ENCODE assay signal across 8 mouse cellular contexts in genomic region chr2:30469009-30469408, GRCm38 (mm10). TPM values are rescaled to one million over a fixed set of nuclear protein-coding genes. Genes with fewer than 3 reads are reported as not detected.
DNase-seq lines count a peak whose midpoint lies in the region; ATAC-seq lines count a peak whose summit lies in the region.

No protein-coding gene starts in this region.

- 59% methylated on average over 6 of the region's 6 CpGs for WGBS in heart, embryonic 11.5 days (ENCODE audit: insufficient replicate concordance)
- WGBS in embryonic facial prominence, embryonic 12.5 days = 52% methylated on average over 6 of the region's 6 CpGs
- WGBS in hindbrain, embryonic 12.5 days = 50% methylated on average over 6 of the region's 6 CpGs
- WGBS in midbrain, embryonic 12.5 days = 39% methylated on average over 6 of the region's 6 CpGs

- H3K9me3 ChIP-seq in heart, embryonic 11.5 days (replicated peaks; ENCODE audit: control insufficient read depth, low read length) = no peaks in the 10 kb centered on the region
- no peaks in the 10 kb centered on the region for H3K9me3 ChIP-seq in embryonic facial prominence, embryonic 12.5 days
- no peaks in the 10 kb centered on the region for H3K9me3 ChIP-seq in hindbrain, embryonic 12.5 days (replicated peaks)
- H3K9me3 ChIP-seq in midbrain, embryonic 12.5 days = no peaks in the 10 kb centered on the region

- H3K4me1 ChIP-seq in heart, embryonic 11.5 days (ENCODE audit: control insufficient read depth, insufficient read depth, low read length) = peaks cover 29% of the 10 kb centered on the region
- H3K4me1 ChIP-seq in embryonic facial prominence, embryonic 12.5 days = peaks cover 33% of the 10 kb centered on the region
- peaks cover 37% of the 10 kb centered on the region for H3K4me1 ChIP-seq in hindbrain, embryonic 12.5 days
- peaks cover 34% of the 10 kb centered on the region for H3K4me1 ChIP-seq in midbrain, embryonic 12.5 days

- H3K4me3 ChIP-seq in heart, embryonic 11.5 days (ENCODE audit: low read depth, low read length) = no peak overlapping the region
- peak overlapping the region; percentile 48; the same call in 1 of the 2 replicates for H3K4me3 ChIP-seq in embryonic facial prominence, embryonic 12.5 days
- H3K4me3 ChIP-seq in hindbrain, embryonic 12.5 days = no peak overlapping the region
- H3K4me3 ChIP-seq in midbrain, embryonic 12.5 days = peak overlapping the region; percentile 88; the same call in 1 of the 2 replicates

- H3K9ac ChIP-seq in heart, embryonic 11.5 days (ENCODE audit: low read depth, low read length) = peak overlapping the region; percentile 85; the same call in 1 of the 2 replicates
- peak overlapping the region; percentile 73 for H3K9ac ChIP-seq in embryonic facial prominence, embryonic 12.5 days
- peak overlapping the region; percentile 82 for H3K9ac ChIP-seq in hindbrain, embryonic 12.5 days
- H3K9ac ChIP-seq in midbrain, embryonic 12.5 days (replicated peaks) = peak overlapping the region; percentile 70; the same call in 1 of the 2 replicates

- peak overlapping the region; percentile 96 for H3K4me2 ChIP-seq in heart, embryonic 11.5 days
- peak overlapping the region; percentile 98 for H3K4me2 ChIP-seq in embryonic facial prominence, embryonic 12.5 days (replicated peaks)
- H3K4me2 ChIP-seq in hindbrain, embryonic 12.5 days (replicated peaks) = peak overlapping the region; percentile 89
- peak overlapping the region; percentile 94 for H3K4me2 ChIP-seq in midbrain, embryonic 12.5 days (replicated peaks)

- no peaks in the 10 kb centered on the region; the same call in none of the 2 replicates for H3K27me3 ChIP-seq in heart, embryonic 11.5 days (ENCODE audit: control insufficient read depth, insufficient read depth, low read length)
- H3K27me3 ChIP-seq in embryonic facial prominence, embryonic 12.5 days = no peaks in the 10 kb centered on the region
- no peaks in the 10 kb centered on the region for H3K27me3 ChIP-seq in hindbrain, embryonic 12.5 days
- peaks cover 15% of the 10 kb centered on the region for H3K27me3 ChIP-seq in midbrain, embryonic 12.5 days

- DNase-seq in heart, postnatal 4 days = no peak
- DNase-seq in adrenal gland, adult 8-10 months = no peak
- DNase-seq in adrenal gland, adult (ENCODE audit: inconsistent age in 2 of 2, low spot score in 1 of 2) = no peak
- DNase-seq in thymus, postnatal 36 days = no peak

- no peak for ATAC-seq in heart, embryonic 11.5 days (replicated peaks; ENCODE audit: insufficient number of reproducible peaks, low FRiP score, low TSS enrichment)
- no peak for ATAC-seq in embryonic facial prominence, embryonic 12.5 days (ENCODE audit: insufficient number of reproducible peaks, insufficient read depth, low FRiP score, low TSS enrichment)
- no peak for ATAC-seq in hindbrain, embryonic 12.5 days (ENCODE audit: low FRiP score)
- no peak for ATAC-seq in midbrain, embryonic 12.5 days (ENCODE audit: low FRiP score, low read depth)

- H3K27ac ChIP-seq in heart, embryonic 11.5 days (ENCODE audit: low read depth, low read length) = no peak overlapping the region
- H3K27ac ChIP-seq in embryonic facial prominence, embryonic 12.5 days = no peak overlapping the region; the same call in 1 of the 2 replicates
- H3K27ac ChIP-seq in hindbrain, embryonic 12.5 days = peak overlapping the region; percentile 49; the same call in 1 of the 2 replicates
- no peak overlapping the region for H3K27ac ChIP-seq in midbrain, embryonic 12.5 days (replicated peaks)

- H3K36me3 ChIP-seq in heart, embryonic 11.5 days (ENCODE audit: control insufficient read depth, insufficient read depth, low read length) = no peaks in the 10 kb centered on the region
- H3K36me3 ChIP-seq in embryonic facial prominence, embryonic 12.5 days = no peaks in the 10 kb centered on the region
- no peaks in the 10 kb centered on the region for H3K36me3 ChIP-seq in hindbrain, embryonic 12.5 days
- no peaks in the 10 kb centered on the region for H3K36me3 ChIP-seq in midbrain, embryonic 12.5 days

RNA-seq across cellular contexts. Expression of gene Ier5l, which starts 5.0 kb away (rescaled TPM):
- 2.4 TPM in 2 replicates for polyA plus RNA-seq in heart, embryonic 11.5 days (2014; fragmentation: Nextera tagmentation; extraction: Ambion mirVana)
- total RNA-seq in heart, postnatal 4 days (2021) = 10 to 100 TPM; 10.7 to 12.1 TPM
- 4.2 and 4.5 TPM in 2 replicates for polyA plus RNA-seq in embryonic facial prominence, embryonic 12.5 days (2016; fragmentation: Nextera tagmentation; extraction: Ambion mirVana)
- polyA plus RNA-seq in hindbrain, embryonic 12.5 days (2016; fragmentation: Nextera tagmentation; extraction: Ambion mirVana) = 4.7 and 4.8 TPM in 2 replicates
- 2.7 and 3.4 TPM in 2 replicates for polyA plus RNA-seq in midbrain, embryonic 12.5 days (2016; fragmentation: Nextera tagmentation; extraction: Ambion mirVana)
- 1 to 10 TPM; 3.8 to 7.7 (median 6.8) TPM for total RNA-seq in adrenal gland, adult 8-10 months (2022)

RNA-seq across cellular contexts. Expression of gene Ptpa, which starts 53.2 kb away (rescaled TPM):
- polyA plus RNA-seq in heart, embryonic 11.5 days (2014; fragmentation: Nextera tagmentation; extraction: Ambion mirVana) = 50.3 and 63.5 TPM in 2 replicates
- 100 to 1,000 TPM; 139 TPM for total RNA-seq in heart, postnatal 4 days (2021)
- 140 and 145 TPM in 2 replicates for polyA plus RNA-seq in embryonic facial prominence, embryonic 12.5 days (2016; fragmentation: Nextera tagmentation; extraction: Ambion mirVana)
- polyA plus RNA-seq in hindbrain, embryonic 12.5 days (2016; fragmentation: Nextera tagmentation; extraction: Ambion mirVana) = 133 and 134 TPM in 2 replicates
- polyA plus RNA-seq in midbrain, embryonic 12.5 days (2016; fragmentation: Nextera tagmentation; extraction: Ambion mirVana) = 128 and 129 TPM in 2 replicates
- total RNA-seq in adrenal gland, adult 8-10 months (2022) = 100 to 1,000 TPM; 135 to 153 (median 141) TPM

RNA-seq across cellular contexts. Expression of gene Crat, which starts 53.4 kb away (rescaled TPM):
- 61.5 and 66.0 TPM in 2 replicates for polyA plus RNA-seq in heart, embryonic 11.5 days (2014; fragmentation: Nextera tagmentation; extraction: Ambion mirVana)
- total RNA-seq in heart, postnatal 4 days (2021) = 100 to 1,000 TPM; 379 to 401 TPM
- polyA plus RNA-seq in embryonic facial prominence, embryonic 12.5 days (2016; fragmentation: Nextera tagmentation; extraction: Ambion mirVana) = 23.8 and 26.9 TPM in 2 replicates
- 23.9 and 26.8 TPM in 2 replicates for polyA plus RNA-seq in hindbrain, embryonic 12.5 days (2016; fragmentation: Nextera tagmentation; extraction: Ambion mirVana)
- polyA plus RNA-seq in midbrain, embryonic 12.5 days (2016; fragmentation: Nextera tagmentation; extraction: Ambion mirVana) = 20.4 and 22.6 TPM in 2 replicates
- 100 to 1,000 TPM in 1 of 4 experiments, 10 to 100 TPM in 3; 59.0 to 122 (median 95.3) TPM for total RNA-seq in adrenal gland, adult 8-10 months (2022)

Comparison
In these comparisons a context has a peak if more than half of its experiments do, and no peak if none do; other contexts are left out.
1. H3K4me3 ChIP-seq: peak in embryonic facial prominence, embryonic 12.5 days (single experiment) and midbrain, embryonic 12.5 days (single experiment); none in heart, embryonic 11.5 days (single experiment) and hindbrain, embryonic 12.5 days (single experiment).
2. Peak in every context shown above with its lines, with median percentiles within 50 percentile points of each other: H3K4me2 ChIP-seq and H3K9ac ChIP-seq.